Mouse (Mus musculus) WW6 (cell line): ENCODE data around the gene Psat1.

Experiments
- DNase-seq: peaks from one replicate; pipeline ENCODE4 v3.0.0-alpha.2; 2013; ENCODE audit warnings: low read depth, low spot score

Psat1 gene

DNA sequence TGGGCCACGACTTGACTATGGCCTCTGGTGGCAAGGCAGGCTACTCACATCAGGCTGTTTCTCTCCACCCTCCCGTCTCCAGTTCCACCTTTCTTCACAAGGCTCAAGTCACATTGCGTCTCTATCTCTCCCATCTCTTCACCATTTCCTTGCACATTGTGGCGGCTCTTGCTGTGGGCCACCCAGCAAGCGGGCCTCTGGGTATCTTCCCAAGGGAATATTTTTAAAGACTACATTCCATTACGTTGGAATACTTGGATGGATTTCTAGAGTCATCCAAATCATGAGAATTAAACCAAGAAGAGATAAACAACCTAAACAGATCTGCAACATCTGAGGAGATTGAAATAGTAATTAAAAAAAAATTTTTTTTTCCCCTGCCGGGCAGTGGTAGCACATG, at the start of gene Psat1:
Gene Psat1, minus strand, starts transcription at position 101 of the 400 bp plus-strand sequence.
- DNase-seq: no peak

DNA sequence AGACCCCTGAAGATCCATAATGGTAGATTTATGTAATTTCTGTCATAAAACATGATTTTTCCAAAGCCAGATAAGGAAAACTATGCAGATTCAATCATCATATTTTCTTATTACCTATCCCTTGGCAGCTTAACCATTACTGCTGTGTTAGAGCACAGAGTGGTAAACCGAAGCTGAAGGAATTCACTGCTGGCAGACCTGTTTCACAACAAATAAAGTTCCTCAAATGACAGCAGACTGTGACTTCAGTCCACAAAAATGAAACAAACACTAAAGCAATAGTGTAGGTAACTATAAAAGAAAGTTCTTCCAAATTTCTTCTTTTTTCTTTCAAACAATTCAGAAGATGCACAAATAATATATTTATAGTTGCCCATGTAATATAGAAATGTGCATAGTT, 43.0 kb upstream of the Psat1 start:
- no peak for DNase-seq

DNA sequence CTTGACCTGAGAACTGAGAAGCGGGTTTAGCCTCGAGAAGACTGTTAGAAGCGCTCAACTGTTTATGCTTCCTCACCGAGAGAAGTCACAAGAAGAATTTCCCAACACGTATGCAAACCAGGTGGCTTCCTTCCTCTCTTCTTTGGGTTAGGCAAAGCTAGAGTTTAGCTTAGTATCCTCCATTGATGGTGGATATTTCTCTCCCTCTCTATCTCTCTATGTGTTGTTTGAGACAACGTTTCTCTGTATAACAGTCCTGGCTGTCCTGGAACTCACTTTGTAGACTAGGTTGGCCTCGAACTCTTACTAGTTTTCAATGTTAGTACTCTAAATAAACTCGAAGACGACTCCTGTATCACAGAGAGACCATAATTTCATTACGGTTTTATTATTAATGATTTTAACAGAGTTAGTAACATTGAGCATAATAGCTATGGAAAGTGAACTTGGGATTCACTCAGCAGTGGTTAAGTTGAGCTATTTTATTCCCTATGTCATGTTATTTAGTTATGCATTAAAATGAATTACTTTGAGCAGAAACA, 38.1 kb upstream of the Psat1 start:
- no peak for DNase-seq

DNA sequence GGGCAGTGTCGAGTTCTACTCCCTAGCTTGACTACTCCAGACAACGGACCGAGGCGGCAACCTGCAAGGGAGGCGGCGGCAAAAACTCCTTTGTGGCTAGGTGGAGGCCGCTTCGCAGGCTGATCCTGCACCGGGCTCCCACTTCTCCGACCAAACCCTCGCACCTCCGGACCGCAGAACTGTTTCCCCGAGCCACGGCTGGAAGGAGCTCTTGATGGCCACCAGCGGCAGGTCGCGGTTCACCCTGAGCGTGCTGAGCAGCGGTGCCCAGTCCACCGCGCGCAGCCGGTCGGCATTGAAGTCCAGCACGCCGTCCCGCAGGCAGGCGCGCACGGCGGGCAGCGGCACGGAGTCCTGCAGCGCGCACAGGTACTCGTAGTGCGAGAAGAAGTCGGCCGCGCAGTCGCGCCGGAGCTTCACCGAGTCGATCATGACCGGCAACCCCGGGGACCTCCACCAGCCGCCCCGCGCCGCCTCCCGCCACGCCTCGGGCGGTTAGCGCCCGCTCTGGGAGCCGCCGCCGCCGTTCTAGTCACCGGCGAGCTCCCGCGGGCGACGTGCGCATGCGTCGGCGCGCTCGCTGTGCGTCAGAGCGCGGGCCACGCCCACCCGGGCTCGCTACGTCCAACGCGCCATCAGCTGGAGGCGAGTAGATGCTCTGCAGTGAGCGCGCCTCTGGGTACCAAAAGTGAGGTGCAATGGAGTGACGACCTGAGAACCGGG, 37.5 kb upstream of the Psat1 start, which contains the start of gene Cep78:
Gene Cep78, minus strand, starts transcription at position 541 of the 723 bp plus-strand sequence.
- peak; percentile 78 for DNase-seq

DNA sequence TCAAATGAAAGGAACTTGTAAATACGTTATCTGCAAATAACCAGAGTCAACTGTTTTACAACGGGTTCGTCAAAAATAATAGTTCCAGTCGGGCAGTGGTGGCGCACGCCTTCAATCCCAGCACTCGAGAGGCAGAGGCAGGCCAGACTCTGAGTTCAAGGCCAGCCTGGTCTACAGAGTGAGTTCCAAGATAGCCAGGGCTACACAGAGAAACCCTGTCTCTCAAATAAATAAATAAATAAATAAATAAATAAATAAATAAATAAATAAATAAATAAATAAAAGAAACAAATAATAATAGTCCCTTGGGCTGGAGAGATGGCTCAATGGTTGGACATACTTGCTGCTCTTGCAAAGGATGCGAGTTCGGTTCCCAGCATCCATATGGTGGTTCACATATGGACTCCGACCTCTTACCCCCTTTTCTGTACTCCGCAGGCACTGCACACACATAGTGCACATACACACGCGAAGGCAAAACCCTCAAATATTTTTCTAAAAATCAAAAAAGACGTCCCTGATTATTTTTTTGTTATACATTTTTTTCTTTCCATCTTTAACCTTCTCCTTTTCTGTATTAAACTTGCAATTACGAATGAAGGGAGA, 36.7 kb upstream of the Psat1 start:
- DNase-seq: no peak

DNA sequence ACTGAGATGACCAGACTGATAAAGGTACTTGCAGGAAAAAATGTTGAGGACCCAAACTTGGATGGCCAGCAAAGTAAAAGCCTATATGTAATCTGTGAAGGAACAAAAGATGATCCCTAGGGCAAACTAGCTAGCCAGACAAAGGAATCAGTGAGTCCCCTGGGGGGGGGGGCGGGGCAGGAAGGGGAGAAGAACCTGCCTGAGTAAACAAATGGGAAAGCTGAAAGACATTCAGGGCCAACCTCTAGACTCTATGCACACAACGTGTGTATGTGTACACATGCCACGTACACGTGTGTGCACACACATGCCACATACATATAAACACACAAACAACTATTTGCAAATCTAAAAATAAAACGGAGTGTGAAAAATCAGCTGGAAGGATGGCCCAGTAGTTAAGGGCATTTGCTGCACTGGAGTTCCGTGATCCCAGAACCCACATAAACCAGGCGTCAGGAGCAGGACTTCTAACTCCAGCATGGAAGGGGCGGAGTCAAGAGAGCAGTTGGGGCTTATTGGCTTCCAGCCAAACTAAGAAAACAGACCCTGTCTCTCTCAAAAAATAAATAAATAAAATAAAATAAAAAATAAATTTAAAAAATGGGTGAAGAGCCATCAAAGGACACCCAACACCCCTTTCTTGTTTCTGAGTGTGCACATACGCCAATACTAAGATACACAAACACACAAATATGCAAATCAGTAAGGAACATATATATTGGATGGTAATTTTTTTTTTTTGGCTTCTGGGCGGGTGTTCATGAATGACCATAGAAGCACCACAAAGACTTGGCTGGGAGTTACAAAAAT, 36.0 kb upstream of the Psat1 start:
- DNase-seq: no peak

DNA sequence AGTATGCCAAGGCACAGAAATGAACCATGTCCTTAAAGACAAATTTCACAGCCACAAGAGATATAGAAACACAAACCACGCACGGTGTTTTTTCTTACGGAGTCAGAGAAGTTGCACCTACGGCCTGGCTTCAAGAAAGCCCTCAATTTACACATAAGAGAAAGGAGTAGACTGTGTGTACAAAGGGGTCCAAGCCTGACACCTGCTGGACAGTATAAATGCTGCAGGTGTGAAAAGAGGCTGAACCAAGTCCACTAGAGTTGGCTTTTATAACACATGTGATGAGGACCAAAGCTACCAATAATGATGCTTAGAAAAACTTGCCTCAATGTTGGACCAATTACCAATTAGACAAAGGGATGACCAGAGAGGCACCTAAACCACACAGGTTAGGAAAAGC, 34.7 kb upstream of the Psat1 start:
- peak; percentile 47 for DNase-seq

DNA sequence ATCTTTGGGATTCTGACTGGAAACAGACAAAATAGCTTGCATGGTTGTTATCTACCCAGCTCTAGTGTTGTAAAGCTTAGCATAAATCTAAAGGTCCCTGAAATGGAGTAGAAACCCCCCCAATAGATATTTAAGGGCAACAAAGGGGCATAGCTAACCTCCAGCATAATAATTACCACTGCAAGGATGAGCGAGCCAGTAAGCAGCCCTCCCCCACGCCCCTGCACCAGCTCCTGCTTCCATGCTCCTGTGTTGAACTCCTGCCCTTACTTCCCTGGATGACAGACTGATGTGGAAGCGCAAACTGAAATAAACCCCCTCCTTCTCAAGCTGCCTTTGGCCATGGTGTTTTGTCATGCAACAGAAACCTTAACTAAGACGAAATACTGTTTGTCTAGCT, 26.2 kb upstream of the Psat1 start:
- DNase-seq: no peak

DNA sequence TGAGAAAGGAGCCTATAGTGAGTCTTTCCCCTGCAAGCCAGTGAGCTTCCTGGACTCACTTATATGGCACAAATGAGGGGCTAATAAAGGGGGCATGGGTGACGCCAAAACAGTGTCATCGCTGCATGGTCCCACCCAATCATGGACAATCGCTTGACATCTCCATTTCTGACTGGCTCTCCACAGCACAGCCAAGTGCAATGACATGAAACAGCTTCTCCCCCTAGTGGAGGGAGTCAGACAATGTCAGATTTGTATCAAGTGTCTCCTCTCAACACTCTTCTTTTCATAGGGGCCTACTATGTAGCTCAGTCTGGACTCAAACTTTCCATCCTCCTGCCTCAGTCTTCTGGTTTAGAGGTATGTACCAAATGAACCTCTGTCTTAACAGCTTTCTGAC, 17.9 kb upstream of the Psat1 start:
- DNase-seq: no peak

DNA sequence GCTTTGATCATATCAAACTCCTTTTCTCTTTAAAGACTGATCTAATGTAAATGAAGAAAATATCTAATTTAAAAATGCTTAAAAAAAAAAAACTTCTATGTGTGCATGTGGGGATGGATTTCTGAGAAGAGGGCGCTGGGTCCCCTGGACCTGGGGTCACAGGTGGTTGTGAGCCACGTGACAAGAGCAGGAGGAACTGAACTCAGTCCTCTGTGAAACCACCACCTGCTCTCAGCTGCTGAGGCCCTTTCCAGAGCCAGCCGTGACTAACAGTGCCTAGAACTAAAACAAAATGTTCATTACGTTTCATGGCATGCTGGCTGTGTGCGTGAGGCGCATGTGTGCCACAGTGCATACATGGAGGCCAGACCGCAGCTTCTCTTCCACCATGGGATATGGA, 17.4 kb upstream of the Psat1 start:
- DNase-seq: no peak

DNA sequence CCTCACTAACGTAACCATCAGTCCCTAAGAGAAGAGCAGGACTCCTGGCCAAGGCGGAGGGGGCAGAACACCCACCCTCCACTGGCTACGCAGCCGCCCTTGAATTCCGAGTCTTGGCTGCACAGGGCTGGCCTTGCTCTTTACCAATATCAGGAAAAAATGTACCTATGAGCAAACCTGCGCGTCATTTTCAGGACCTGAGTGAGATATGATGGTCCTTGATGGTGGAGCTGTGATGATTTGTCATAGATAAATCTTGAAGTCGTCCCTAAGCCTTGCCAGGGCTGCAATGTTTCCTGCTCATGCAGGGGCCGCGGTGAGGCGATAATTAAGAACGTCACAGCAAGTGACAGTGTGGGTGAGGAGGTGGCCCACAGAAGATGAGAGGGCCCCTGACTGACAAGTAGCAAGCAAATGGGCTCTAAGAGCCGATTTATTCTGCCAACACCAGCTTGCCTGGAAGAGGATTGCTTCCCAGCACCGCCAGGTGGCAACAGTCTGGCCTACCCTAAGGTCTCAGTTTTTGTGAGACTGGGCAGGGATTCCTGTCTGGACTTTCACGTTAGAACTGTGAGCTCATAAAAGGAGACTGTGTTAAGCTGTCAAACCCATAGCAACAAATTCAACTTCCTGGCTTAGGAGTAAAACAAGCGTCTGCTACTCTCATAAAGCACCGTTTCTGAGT, 16.0 kb upstream of the Psat1 start:
- DNase-seq: no peak

DNA sequence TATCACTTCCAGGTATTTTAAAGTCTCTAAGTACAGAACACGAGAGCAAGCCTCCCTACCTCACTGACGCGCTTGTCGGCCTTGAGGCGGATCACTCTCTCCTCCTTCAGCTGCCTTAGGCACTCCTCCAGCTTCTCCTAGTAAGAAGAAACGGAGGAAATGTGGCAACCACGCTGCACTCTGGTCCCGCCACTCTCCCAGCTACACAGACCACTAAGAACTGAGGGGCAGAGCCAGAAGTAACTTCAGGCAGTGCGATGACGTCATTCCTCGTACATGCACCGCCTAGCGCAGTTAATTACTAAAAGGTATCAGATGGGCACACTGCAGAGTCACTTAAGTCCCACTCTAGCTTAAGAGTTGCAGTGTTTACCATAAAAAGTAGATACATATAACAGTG, 15.2 kb upstream of the Psat1 start:
- DNase-seq: no peak

DNA sequence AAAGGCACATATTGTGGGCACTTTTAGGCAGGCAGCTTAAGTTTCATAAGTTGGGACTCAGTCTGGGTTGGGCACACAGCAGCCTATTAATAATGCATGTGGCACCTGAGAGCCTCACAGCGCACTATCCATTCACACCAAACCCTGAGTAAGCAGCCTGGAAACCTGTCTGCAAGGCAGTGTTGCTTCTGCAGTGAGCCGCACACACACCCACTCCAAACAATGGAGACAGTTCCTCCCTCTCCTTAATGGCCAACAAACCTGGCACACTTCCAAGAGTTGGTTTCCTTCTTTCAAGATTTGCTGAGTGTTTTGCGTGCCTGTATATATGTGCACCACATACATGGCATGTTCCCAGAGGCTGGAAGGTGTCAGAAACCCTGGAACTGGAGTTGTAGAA, 3.1 kb upstream of the Psat1 start:
- DNase-seq: no peak

DNA sequence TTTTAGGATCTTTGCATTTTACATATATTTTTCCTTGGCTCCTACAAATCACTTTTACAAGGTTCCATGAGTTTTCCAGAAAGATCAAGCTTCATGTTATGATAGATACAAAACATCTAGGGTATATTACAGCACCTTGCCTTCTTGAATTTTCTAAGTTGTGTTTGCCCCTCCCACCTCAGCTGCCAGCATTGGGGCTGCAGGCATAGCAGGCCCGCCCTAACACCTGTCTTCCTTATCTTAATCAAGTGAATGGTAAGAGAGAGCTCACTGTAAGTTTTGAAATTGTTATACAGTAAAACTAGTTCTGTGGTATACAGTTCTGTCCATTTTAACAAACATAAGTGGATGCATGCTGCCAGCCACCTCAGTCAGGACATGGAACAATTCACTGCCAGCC, 1.7 kb upstream of the Psat1 start:
- no peak for DNase-seq

DNA sequence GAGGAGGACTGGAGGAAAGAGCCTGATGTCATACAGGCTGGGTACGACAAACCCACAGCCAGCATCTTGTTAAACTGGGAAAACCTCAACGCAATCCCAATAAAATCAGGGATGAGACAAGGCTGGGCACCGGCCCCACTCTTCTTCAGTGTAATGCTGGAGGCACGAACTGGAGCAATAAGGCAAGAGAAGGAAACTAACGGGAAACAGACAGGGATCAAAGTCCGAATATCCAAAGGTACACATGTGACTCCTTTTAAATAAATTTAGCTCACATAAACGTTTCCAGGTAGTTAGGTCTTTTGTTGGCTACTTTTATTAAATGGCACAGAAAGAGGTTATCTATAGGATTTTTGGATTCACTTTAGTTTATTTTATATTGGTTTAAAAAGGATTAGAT, 1.3 kb upstream of the Psat1 start:
- no peak for DNase-seq

DNA sequence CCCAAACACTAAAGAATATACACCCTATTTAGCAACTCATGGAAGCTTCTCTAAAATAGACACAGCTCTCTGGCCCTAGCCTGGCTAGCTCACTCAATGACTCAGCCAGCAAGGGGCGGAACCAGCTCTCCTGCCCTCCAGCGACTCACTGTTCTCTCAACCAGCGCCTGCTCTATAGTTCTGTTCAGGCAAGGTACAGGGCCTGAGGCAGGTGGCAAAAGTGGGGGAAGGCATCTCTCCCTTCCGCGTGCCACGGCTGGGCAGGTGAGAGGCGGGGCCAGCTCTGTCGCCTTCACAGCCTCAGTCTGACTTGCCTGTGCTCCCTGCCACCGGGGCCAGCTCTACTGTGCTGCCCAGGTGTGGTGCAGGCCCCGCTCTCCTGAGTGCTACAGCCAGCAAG, 474 bp downstream of the Psat1 start:
- no peak for DNase-seq

DNA sequence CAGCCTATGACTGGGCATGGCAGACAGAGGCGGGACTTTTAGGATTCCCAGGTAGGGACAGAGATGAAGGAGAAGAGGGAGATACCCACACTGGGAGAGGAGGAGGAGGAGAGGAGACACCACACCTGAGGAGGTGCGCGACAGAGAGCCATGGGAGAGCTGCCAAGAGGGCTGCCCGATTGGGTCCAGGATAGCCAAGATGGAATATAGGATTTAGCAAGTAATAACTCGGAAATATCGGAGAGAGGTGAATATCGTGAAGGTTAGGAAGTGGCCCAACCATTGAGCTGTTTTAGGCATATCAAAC, 4.1 kb downstream of the Psat1 start:
- DNase-seq: no peak

DNA sequence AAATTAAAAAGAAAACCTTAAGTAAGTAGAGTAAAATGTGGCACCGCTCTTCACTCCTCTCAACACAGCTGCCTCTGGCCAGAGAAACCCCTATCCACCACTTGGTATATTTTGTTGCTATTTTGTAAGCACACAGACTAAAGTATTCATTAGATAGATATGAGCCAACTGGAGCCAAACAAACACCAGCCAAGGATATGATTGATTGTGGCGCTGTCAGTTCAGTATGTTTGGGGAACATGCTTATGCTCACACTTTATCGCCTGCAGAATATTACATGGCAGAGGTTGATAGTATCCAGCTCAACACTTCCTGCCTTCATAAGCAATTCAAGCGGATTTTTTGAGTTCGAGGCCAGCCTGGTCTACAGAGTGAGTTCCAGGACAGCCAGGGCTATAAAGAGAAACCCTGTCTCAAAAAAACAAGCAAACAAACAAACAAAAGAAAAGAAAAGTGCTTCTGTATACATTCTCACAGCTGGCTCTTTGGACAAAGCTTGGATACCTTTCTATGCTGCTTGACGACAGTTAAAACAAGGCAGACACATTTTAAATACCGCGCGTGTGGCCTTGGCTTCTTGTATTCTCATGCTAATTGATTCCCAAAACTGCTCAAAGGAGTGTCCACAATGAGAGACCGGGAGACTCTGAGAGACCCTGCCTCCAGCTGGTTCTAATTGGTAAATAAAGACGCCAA, 4.6 kb downstream of the Psat1 start:
- peak; percentile 69 for DNase-seq

DNA sequence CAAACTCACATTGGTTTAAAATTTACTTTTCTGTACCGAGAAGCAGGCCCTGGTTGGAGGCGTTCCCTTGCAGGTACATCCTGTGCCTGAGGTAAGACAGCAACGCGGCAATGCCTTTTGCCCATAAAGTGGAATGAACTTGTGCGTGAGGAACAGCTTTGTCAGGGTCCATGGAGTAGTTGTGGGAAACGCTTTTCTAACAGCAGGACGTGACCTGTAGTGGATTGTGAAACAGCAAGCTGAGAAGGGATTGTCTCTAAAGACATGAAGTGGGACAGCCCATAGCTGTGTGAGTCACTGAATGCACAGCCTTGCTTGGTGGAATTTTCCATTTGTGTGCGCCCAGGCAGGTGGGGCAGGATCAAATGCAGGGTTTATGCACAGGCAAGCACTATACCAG, 5.7 kb downstream of the Psat1 start:
- DNase-seq: no peak

DNA sequence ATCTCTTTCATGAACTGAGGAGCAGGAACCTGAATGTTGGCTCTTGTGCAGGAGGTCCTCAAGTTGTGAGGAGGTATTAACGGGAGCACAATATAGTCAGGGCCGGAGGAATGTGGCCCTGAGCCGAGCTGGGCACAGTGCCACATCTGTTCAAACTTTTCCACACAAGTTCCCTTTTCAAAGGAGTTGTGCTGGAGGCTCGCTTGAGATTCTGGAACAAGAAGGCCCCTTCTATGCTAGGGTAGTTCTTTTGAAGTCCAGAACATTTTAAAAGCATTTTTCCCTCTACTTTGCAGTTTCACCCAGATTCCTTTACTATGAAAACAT, 21.5 kb downstream of the Psat1 start:
- no peak for DNase-seq

DNA sequence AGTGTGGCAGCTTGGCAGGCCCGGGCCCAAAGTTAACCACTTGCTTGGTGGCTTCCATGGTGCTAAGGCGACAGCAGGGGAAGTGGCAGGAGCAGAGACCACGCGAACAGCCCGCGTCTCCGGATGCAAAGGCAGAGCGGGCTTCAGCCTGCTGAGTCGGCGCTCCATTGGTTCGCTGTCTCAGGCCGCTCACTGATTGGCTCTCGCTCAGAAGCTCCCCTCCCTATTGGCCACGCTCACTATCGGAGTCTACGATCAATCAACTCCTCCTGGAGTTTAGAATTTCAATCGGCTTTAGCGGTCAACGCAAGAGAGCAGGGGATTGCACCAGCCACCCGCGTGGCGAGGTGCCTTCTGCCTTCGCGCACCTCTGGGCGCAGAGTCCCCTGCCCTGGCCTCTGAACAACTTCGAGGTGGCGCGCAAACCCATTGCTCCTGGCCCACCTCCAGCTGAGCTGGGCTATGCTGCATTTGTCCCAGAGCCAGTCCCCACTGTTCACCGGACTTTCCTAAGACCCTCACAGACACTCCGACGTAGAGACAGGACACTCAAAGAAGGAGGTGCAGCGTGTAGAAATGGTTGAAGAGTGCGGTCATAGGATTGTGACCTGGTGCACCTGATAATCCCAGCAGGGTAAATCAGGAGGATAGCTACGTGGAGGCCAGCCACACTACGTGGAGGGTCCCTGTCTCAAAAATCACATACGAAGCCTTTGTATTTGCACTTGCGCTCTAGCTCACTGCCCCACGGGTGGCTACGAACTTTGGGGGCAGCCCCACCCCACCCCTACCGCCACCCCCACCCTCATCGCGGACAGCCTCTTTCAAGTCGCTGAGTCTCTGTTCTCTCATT, 22.0 kb downstream of the Psat1 start:
- DNase-seq: peak; percentile 86
